Mouse (Mus musculus): ENCODE measurements around the gene Cited1. TPM values are rescaled to one million over a fixed set of nuclear protein-coding genes. Genes with fewer than 3 reads are reported as not detected.

Cited1 gene
- polyA plus RNA-seq, 1 experiment from 2014 or later: 9.8 TPM

Small RNAs within 50 kb of the gene (microRNA-seq; reads per million reads assigned to microRNA genes)
- not detected for gene Gm26318

Other genes starting within 250 kb of the Cited1 start
- gene Rtl5, start 180.9 kb downstream of the Cited1 start, polyA plus RNA-seq (2016; fragmentation: Nextera tagmentation; extraction: Ambion mirVana): 9.3 and 10.2 TPM in 2 replicates
- gene Pin4, start 132.7 kb downstream of the Cited1 start, polyA plus RNA-seq (2016; fragmentation: Nextera tagmentation; extraction: Ambion mirVana): 82.2 and 84.4 TPM in 2 replicates
- 17.9 and 18.5 TPM in 2 replicates for gene Ercc6l, start 95.1 kb downstream of the Cited1 start, polyA plus RNA-seq (2016; fragmentation: Nextera tagmentation; extraction: Ambion mirVana)
- 531 and 555 TPM in 2 replicates for gene Rps4x, start 62.8 kb downstream of the Cited1 start, polyA plus RNA-seq (2016; fragmentation: Nextera tagmentation; extraction: Ambion mirVana)

Data from forebrain, embryonic 12.5 days (tissue).